Mouse (Mus musculus): ENCODE data around the gene Unc45a. TPM values are rescaled to one million over a fixed set of nuclear protein-coding genes. Genes with fewer than 3 reads are reported as not detected.
"Not testable (repeated sequence)": the region's sequence is repeated elsewhere in the genome, so short reads cannot be mapped to it uniquely, and the experiment has no call there.

The Unc45a gene
- polyA plus RNA-seq, 1 experiment from 2014 or later: 21.0 TPM

DNA sequence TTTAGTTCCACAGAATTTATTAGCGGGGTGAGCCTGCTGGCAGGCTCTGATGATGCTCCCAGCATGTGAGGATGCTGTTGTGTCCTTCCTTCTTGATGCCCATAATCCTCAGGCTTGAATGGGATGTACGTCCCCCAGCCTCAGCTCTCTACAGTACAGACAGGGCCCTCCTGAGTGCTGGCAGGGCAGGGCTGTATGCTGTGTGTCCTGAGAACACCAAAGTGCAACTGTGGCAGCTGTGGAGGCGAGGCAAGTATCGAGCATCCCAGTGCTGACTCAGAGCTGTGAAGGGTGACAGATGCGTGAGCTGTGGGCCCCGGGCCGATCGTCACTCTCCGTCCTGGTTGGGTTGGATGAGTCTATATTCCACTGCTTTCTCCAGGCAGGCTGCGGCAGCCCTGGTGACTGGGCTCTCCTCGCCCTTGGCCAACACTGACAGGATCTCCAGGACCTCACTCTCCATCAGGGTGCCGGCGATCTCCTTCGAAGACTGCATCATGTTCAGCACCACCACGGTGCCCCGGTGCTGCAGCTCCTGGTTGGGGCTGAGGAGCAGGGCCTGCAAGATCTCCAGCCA is 15.4 kb downstream of the Unc45a start:
- ATAC-seq (ENCODE audit: insufficient number of reproducible peaks, low FRiP score): no peak
- 92% methylated on average over 16 of the region's 16 CpGs for WGBS
- no peaks in the 10 kb centered on the region for H3K27me3 ChIP-seq (replicated peaks)
- no peak overlapping the region for H3K4me2 ChIP-seq
- H3K27ac ChIP-seq (ENCODE audit: poor library complexity, severe bottlenecking): 0 out of 2 replicates have a peak overlapping the region, but pooled peaks have one; percentile 10
- no peaks in the 10 kb centered on the region for H3K9me3 ChIP-seq (replicated peaks)
- no peak overlapping the region for H3K4me3 ChIP-seq
- peaks cover 65% of the 10 kb centered on the region for H3K36me3 ChIP-seq
- H3K9ac ChIP-seq: no peak overlapping the region
- H3K4me1 ChIP-seq (replicated peaks): peaks cover 14% of the 10 kb centered on the region

DNA sequence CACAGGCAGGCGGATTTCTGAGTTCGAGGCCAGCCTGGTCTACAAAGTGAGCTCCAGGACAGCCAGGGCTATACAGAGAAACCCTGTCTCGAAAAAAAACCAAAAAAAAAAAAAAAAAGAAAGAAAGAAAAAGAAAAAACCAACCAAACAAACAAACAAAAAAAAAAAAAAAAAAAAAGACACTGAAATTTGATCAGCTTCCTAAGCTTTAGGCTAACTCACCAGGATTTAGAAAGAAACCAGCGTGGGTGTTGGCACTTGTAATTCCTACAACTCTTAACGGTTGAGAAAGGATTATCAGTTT is 16.0 kb downstream of the Unc45a start:
- H3K36me3 ChIP-seq: peaks cover 64% of the 10 kb centered on the region

DNA sequence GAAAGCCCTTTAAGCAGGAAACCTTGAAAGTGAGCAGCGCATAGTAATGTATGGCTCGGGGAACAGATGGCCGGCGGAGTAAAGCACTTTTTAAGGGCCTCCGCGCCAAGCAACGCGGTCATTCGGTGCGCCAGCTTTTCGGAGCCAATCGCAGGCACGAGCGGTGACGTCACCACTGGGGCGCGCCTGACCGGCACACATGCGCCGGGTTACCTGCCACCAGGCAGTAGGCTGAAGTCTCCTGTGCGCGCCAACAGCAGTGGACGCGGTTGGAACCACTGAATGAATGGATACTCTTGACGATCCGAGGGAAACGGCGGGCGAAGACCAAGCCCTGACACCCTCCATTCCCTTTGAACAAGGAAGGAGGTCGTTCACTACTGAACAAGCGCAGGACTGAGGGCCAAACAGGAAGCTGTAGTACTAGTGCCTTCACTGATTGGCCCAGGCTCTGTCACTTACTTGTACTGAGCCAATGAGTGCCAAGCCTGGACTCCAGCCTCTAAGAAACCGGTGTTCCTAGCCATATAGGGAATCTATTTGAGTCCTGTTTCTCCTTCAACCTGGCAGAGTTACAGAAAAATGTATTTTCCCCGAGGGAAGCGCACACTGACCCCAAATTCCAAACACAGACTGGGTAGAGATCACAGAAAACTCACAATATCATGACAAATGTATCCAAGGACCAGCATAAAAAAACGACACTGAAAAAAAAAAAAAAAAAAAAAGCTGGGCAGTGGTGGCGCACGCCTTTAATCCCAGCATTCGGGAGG is 16.6 kb downstream of the Unc45a start, which contains the start of gene Rccd1:
Gene Rccd1, minus strand, starts transcription at position 412 of the 773 bp plus-strand sequence.
- WGBS: 2% methylated on average over 38 of the region's 38 CpGs
- Histone ChIP-seq H3K9ac (peak within 1 kb of the TSS; percentile 75), H3K27me3 (replicated peaks) (no peaks in the 10 kb centered on the region), H3K9me3 (replicated peaks) (no peaks in the 10 kb centered on the region), H3K4me1 (replicated peaks) (peaks cover 26% of the 10 kb centered on the region), H3K4me3 (peak within 1 kb of the TSS; percentile 71), H3K4me2 (peak within 1 kb of the TSS; percentile 90), H3K36me3 (peaks cover 59% of the 10 kb centered on the region), H3K27ac (ENCODE audit: poor library complexity, severe bottlenecking) (peak within 1 kb of the TSS; percentile 92)
- ATAC-seq (ENCODE audit: insufficient number of reproducible peaks, low FRiP score): peak; percentile 97

More for the DNA sequence above, 16.0 kb downstream of the Unc45a start:
- ATAC-seq (ENCODE audit: insufficient number of reproducible peaks, low FRiP score); H3K27me3 ChIP-seq (replicated peaks); H3K4me3 ChIP-seq; H3K9ac ChIP-seq; H3K9me3 ChIP-seq (replicated peaks): not testable (repeated sequence)
- peak overlapping the region; percentile 90; the same call in 1 of the 2 replicates for H3K4me2 ChIP-seq
- H3K4me1 ChIP-seq (replicated peaks): peaks cover 20% of the 10 kb centered on the region
- 49% methylated on average over 5 of the region's 5 CpGs for WGBS
- peak overlapping the region; percentile 92 for H3K27ac ChIP-seq (ENCODE audit: poor library complexity, severe bottlenecking)

DNA sequence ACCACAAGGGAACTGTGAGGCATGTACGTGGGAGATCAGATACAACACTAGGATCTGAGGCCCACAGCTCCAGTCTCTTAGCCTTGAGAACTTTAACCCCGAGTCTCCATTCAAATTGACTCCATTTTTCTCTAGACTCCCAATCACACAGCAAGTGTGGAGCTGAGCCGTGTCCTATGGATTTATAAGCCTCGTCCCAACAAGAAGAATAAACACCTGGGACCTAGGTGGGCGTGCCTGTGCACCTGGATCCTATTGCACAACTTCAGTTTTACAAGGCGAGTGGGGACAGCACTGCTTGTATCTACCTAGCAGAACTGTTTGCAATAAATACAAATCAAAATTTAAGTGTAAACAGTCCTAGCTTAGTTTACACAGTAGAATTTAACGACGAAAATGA is 17.5 kb downstream of the Unc45a start:
- Histone ChIP-seq H3K4me2 (peak overlapping the region; percentile 90), H3K9ac (peak overlapping the region; percentile 75), H3K27me3 (replicated peaks) (no peaks in the 10 kb centered on the region), H3K36me3 (peaks cover 57% of the 10 kb centered on the region), H3K4me3 (peak overlapping the region; percentile 71), H3K4me1 (replicated peaks) (peaks cover 34% of the 10 kb centered on the region), H3K9me3 (replicated peaks) (no peaks in the 10 kb centered on the region), H3K27ac (ENCODE audit: poor library complexity, severe bottlenecking) (peak overlapping the region; percentile 92; the same call in 1 of the 2 replicates)
- 18% methylated on average over 8 of the region's 8 CpGs for WGBS
- no peak for ATAC-seq (ENCODE audit: insufficient number of reproducible peaks, low FRiP score)

DNA sequence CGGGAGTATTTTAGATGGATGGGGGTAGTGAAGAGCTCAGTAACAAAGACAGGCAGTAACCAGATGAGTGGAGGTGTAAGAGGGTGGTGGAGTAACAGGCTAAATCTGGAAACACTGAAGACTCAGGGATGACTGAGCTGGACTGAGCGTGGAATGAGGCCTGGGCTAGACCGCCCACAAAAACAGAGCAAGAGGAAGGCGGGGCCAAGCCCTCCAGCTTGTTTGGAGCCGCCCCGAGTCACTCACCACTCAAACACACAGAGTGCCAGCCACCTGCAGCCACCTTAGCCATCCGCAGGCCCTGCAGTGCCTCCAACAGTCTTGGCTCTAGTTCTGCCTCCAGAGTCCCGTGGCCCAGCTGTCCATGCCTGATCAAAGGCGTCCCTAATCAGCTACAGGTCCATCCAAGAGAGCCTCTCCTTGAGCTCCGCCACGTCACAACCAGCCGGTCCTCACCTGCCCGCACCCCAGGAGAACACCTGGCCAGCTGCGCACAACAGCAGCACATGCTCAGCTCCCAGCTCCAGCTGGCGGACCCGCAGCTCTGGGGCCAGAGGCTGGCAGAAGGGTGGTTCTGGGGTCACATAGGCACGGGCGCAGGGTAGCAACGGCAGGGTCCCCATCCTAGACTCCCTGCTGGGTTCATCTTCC is 20.8 kb downstream of the Unc45a start:
- Histone ChIP-seq H3K36me3 (peaks cover 48% of the 10 kb centered on the region), H3K27ac (ENCODE audit: poor library complexity, severe bottlenecking) (peak overlapping the region; percentile 66; the same call in 1 of the 2 replicates), H3K9me3 (replicated peaks) (no peaks in the 10 kb centered on the region), H3K27me3 (replicated peaks) (no peaks in the 10 kb centered on the region), H3K4me1 (replicated peaks) (peaks cover 34% of the 10 kb centered on the region), H3K4me2 (no peak overlapping the region), H3K9ac (0 out of 2 replicates have a peak overlapping the region, but pooled peaks have one; percentile 5), H3K4me3 (no peak overlapping the region)
- WGBS: 76% methylated on average over 19 of the region's 19 CpGs
- ATAC-seq (ENCODE audit: insufficient number of reproducible peaks, low FRiP score): no peak

DNA sequence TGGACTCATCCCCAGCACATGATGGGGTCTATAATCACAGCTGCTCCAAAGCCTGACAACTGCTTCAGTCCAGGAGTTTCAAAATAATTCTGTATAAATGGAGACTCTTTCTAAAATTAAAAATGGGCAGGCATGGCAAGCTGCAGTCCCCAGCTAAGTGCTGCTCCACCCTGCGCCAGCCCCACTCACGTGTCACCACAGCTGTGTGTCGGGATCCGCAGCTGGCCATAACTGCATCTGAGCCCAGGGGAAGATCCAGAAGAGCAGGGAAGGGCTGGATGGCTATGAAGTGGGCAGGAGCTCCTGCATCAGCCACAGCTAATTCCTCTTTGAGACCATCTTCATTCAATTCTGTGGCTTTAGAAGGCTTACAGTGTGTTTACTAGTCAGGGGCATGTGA is 22.1 kb downstream of the Unc45a start:
- Histone ChIP-seq H3K27ac (ENCODE audit: poor library complexity, severe bottlenecking) (peak overlapping the region; percentile 66; the same call in 1 of the 2 replicates), H3K9me3 (replicated peaks) (no peaks in the 10 kb centered on the region), H3K4me2 (no peak overlapping the region), H3K4me1 (replicated peaks) (peaks cover 34% of the 10 kb centered on the region), H3K27me3 (replicated peaks) (no peaks in the 10 kb centered on the region), H3K4me3 (no peak overlapping the region), H3K9ac (peak overlapping the region; percentile 23; the same call in 1 of the 2 replicates), H3K36me3 (peaks cover 60% of the 10 kb centered on the region)
- no peak for ATAC-seq (ENCODE audit: insufficient number of reproducible peaks, low FRiP score)
- 87% methylated on average over 4 of the region's 4 CpGs for WGBS

DNA sequence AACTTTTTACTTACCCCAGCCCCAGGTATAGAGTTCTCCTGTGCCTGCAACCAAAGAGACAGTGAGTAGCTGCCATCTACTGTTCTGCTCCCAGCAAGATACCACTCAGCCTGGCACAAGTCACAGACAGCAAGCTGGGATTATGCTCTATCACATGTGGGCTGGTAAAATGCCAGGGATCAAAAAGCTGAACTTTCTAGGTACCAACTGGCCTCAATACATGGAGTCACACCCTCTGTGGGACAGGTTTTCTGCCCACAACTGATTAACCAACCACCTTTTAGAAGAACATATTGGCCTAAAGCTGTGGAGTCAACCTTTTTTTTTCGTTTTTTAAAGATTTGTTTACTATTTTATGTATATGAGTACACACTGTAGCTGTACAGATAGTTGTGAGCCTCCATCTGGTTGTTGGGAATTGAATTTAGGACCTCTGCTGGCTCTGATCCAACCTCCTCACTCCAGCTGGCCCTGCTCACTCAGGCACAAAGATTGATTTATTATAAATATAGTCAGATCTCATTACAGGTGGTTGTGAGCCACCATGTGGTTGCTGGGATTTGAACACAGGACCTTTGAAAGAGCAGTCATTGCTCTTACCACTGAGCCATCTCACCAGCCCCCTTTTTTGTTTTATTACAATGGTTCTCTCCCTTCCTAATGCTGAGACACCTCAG is 23.2 kb downstream of the Unc45a start:
- Histone ChIP-seq H3K9ac (no peak overlapping the region), H3K4me2 (no peak overlapping the region), H3K4me3 (no peak overlapping the region), H3K36me3 (peaks cover 71% of the 10 kb centered on the region), H3K27ac (ENCODE audit: poor library complexity, severe bottlenecking) (no peak overlapping the region), H3K4me1 (replicated peaks) (peaks cover 25% of the 10 kb centered on the region), H3K9me3 (replicated peaks) (no peaks in the 10 kb centered on the region), H3K27me3 (replicated peaks) (no peaks in the 10 kb centered on the region)
- no peak for ATAC-seq (ENCODE audit: insufficient number of reproducible peaks, low FRiP score)
- WGBS: 83% methylated on average over 1 of the region's 1 CpGs

DNA sequence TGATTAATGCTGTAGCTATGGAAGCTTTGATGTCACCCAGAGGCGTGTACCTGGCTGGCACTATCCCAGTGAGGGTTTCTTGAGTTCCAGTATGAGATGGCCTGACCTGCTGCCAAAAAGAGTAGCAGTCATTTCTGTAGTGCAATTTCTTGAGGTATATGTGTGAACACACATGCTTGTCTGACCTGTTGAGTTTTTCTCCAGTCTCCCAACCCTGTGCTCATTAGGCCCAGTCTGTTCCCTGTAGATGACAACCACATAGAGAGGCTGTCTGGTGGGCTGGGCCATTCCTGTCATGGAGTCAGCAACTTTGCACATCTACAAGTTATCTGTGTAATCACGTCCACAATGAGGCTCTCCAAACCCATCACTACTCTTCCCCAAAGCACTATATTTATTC is 25.1 kb downstream of the Unc45a start:
- no peak overlapping the region for H3K4me3 ChIP-seq
- no peaks in the 10 kb centered on the region for H3K9me3 ChIP-seq (replicated peaks)
- no peak overlapping the region for H3K27ac ChIP-seq (ENCODE audit: poor library complexity, severe bottlenecking)
- H3K9ac ChIP-seq: no peak overlapping the region
- ATAC-seq (ENCODE audit: insufficient number of reproducible peaks, low FRiP score): no peak
- H3K4me1 ChIP-seq (replicated peaks): peaks cover 22% of the 10 kb centered on the region
- no peak overlapping the region for H3K4me2 ChIP-seq
- H3K27me3 ChIP-seq (replicated peaks): no peaks in the 10 kb centered on the region
- WGBS: 80% methylated on average over 2 of the region's 2 CpGs
- H3K36me3 ChIP-seq: peaks cover 80% of the 10 kb centered on the region

DNA sequence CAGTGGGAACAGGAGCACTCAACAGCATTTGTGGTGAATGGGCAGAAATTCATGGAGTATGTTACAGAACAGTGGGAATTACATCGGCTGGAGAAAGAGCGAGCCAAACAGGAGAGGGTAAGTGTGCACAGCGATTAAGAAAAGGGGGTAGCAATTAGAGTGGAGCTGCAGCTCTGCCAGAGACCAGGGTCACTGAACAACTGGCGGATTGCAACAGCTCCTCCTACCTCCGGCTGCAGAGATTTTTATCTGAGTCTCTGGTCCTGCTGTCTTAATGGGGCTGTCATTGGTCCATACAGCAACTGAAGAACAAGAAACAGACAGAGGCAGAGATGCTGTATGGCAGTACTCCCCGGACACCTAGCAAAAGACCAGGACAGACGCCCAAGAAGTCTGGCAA is 30.0 kb downstream of the Unc45a start:
- H3K27ac ChIP-seq (ENCODE audit: poor library complexity, severe bottlenecking): no peak overlapping the region
- no peak overlapping the region for H3K4me2 ChIP-seq
- WGBS: 77% methylated on average over 7 of the region's 7 CpGs
- no peaks in the 10 kb centered on the region for H3K4me1 ChIP-seq (replicated peaks)
- no peaks in the 10 kb centered on the region for H3K9me3 ChIP-seq (replicated peaks)
- H3K4me3 ChIP-seq: no peak overlapping the region
- ATAC-seq (ENCODE audit: insufficient number of reproducible peaks, low FRiP score): no peak
- no peaks in the 10 kb centered on the region for H3K27me3 ChIP-seq (replicated peaks)
- peaks cover 94% of the 10 kb centered on the region for H3K36me3 ChIP-seq
- H3K9ac ChIP-seq: no peak overlapping the region

DNA sequence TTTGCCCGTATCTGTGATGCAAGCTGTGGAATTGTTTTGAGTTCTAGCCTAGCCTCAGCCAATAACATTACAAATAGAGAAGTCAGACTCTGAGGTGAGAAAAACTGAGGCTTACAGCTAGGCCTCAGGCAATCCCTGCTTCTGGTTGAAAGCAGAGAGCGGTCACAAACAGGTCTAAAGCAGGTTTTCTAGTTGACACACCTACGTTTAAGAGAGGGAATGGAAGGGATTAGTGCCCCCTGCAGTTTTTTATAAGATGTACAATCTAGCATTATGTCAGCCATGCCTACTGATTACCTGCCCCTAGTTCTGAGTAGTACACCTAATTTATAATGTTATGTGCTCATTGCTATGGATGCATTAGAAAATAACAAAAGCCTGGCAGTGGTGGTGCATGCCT is 33.0 kb downstream of the Unc45a start:
- Histone ChIP-seq H3K27ac (ENCODE audit: poor library complexity, severe bottlenecking) (no peak overlapping the region), H3K36me3 (peaks cover 93% of the 10 kb centered on the region), H3K9ac (no peak overlapping the region), H3K27me3 (replicated peaks) (no peaks in the 10 kb centered on the region), H3K4me1 (replicated peaks) (no peaks in the 10 kb centered on the region), H3K9me3 (replicated peaks) (no peaks in the 10 kb centered on the region), H3K4me2 (no peak overlapping the region), H3K4me3 (no peak overlapping the region)
- 83% methylated on average over 3 of the region's 3 CpGs for WGBS
- no peak for ATAC-seq (ENCODE audit: insufficient number of reproducible peaks, low FRiP score)

DNA sequence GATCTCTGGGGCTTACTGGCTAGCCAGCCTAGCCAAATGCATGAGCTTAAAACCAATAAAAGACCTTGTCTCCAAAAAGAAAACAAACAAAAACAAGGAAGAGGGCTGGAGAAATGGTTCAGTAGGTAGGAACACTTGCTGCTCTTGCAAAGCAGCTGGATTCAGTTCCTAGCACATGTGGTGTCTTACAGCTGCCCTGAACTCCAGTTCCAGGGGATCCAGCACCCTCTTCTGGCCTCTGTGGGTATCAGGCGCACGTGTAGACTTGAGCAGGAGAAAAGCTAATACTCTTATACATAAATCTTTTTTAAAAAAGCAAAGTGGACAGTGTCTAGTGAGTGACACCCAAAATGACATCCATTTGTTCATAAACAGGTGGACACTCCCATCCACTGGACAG is 39.3 kb downstream of the Unc45a start:
- Histone ChIP-seq H3K4me3 (no peak overlapping the region), H3K27me3 (replicated peaks) (no peaks in the 10 kb centered on the region), H3K4me1 (replicated peaks) (peaks cover 12% of the 10 kb centered on the region), H3K9ac (no peak overlapping the region), H3K4me2 (no peak overlapping the region), H3K27ac (ENCODE audit: poor library complexity, severe bottlenecking) (no peak overlapping the region), H3K36me3 (peaks cover 73% of the 10 kb centered on the region), H3K9me3 (replicated peaks) (no peaks in the 10 kb centered on the region)
- 91% methylated on average over 2 of the region's 2 CpGs for WGBS
- ATAC-seq (ENCODE audit: insufficient number of reproducible peaks, low FRiP score): no peak

Data from heart, embryonic 12.5 days (tissue).